35 mouse cellular contexts compared by ENCODE assay signal in genomic region chr11:94695508-94695907, GRCm38 (mm10). TPM values are rescaled to one million over a fixed set of nuclear protein-coding genes. Genes with fewer than 3 reads are reported as not detected.
DNase-seq lines count a peak whose midpoint lies in the region; TF ChIP-seq lines count a peak whose summit lies in the region.
"Had no signal": no experiment of that assay in that cellular context is flagged by ENCODE, and none has a peak within 500 bp of the region (broad histone marks: within the 10 kb centered on the region; RNA-seq: fewer than 3 reads in every experiment).

No protein-coding gene starts in this region.

- WGBS in thymus, adult 2 months = 9% methylated on average over 6 of the region's 6 CpGs

- H3K27me3 ChIP-seq in thymus, adult 2 months (ENCODE audit: control insufficient read depth, insufficient read depth, low read length) = no peaks in the 10 kb centered on the region
- H3K27me3 ChIP-seq: embryonic facial prominence, embryonic 13.5 days; forebrain, embryonic 12.5 days; forebrain, embryonic 15.5 days; heart, embryonic 12.5 days; heart, embryonic 15.5 days; hindbrain, embryonic 13.5 days had no signal

- no peak overlapping the region for H3K4me3 ChIP-seq in thymus, adult 2 months (ENCODE audit: control insufficient read depth, insufficient read depth, low read length)
- H3K4me3 ChIP-seq: embryonic facial prominence, embryonic 10.5 days; embryonic facial prominence, embryonic 13.5 days; erythroblast, embryonic 14.5 days; forebrain, embryonic 12.5 days; forebrain, embryonic 15.5 days; heart, adult 2 months; heart, embryonic 12.5 days; heart, embryonic 15.5 days; hindbrain, embryonic 10.5 days; hindbrain, embryonic 13.5 days had no signal

- no peak for TF ChIP-seq CTCF in thymus, adult 2 months (IDR thresholded peaks at IDR 0.05; ENCODE audit: borderline replicate concordance, control insufficient read depth, extremely low read depth, insufficient read depth, low read length, poor library complexity)

- H3K4me1 ChIP-seq in thymus, adult 2 months (replicated peaks; ENCODE audit: control insufficient read depth, insufficient read depth, low read length) = peaks cover 33% of the 10 kb centered on the region
- H3K4me1 ChIP-seq: forebrain, embryonic 15.5 days had no signal

- no peaks in the 10 kb centered on the region for H3K36me3 ChIP-seq in thymus, adult 2 months (ENCODE audit: control insufficient read depth, insufficient read depth, low read length)
- H3K36me3 ChIP-seq: embryonic facial prominence, embryonic 10.5 days; embryonic facial prominence, embryonic 13.5 days; forebrain, embryonic 12.5 days; forebrain, embryonic 15.5 days; G1E; heart, embryonic 12.5 days; heart, embryonic 15.5 days; hindbrain, embryonic 10.5 days; hindbrain, embryonic 13.5 days had no signal

- DNase-seq in thymus, adult 2 months = no peak
- DNase-seq in thymus, postnatal 4 days = no peak
- peak; percentile 53 for DNase-seq in A20 (ENCODE audit: low read depth, low spot score)
- peak; percentile 30 for DNase-seq in CD4-positive helper T cell, adult 2 months (ENCODE audit: low read depth, low spot score)
- peak; percentile 38 for DNase-seq in induced T-regulatory cell, adult 2 months (ENCODE audit: low read depth)
- DNase-seq in gastrocnemius, adult 8-10 months (ENCODE audit: low spot score in 2 of 2) = no peak
- no peak for DNase-seq in lung, adult 18-20 months
- no peak for DNase-seq in right cerebral cortex, adult 18-20 months
- DNase-seq: adrenal gland, adult 2 months; adrenal gland, postnatal 14 days; cerebellum, adult 11-12 months; cerebellum, adult 8-10 months; cerebellum, postnatal 10 days; cerebellum, postnatal 36 days; embryo, embryonic 11 days; gastrocnemius, postnatal 10 days; gastrocnemius, postnatal 36 days; heart, adult 2 months; heart, postnatal 10 days; heart, postnatal 36 days had no signal

- H3K27ac ChIP-seq in thymus, adult 2 months (ENCODE audit: control insufficient read depth, insufficient read depth, low read length) = peak overlapping the region; percentile 65
- H3K27ac ChIP-seq: embryonic facial prominence, embryonic 10.5 days; embryonic facial prominence, embryonic 13.5 days; forebrain, embryonic 12.5 days; forebrain, embryonic 15.5 days; heart, adult 2 months; heart, embryonic 15.5 days; hindbrain, embryonic 10.5 days; hindbrain, embryonic 13.5 days had no signal

- TF ChIP-seq POLR2A in thymus, adult 2 months (IDR thresholded peaks at IDR 0.05; ENCODE audit: control insufficient read depth, extremely low read depth, insufficient read depth, low read length, poor library complexity) = no peak

RNA-seq across cellular contexts. Expression of gene Gm11541, which starts 8.8 kb away (rescaled TPM):
- not detected in 2 replicates for polyA plus RNA-seq in thymus, adult 2 months (2012; rRNA removed)
- total RNA-seq in gastrocnemius, adult 8-10 months (2022) = not detected
- total RNA-seq: adrenal gland, adult 2 months; adrenal gland, postnatal 14 days; gastrocnemius, postnatal 10 days; gastrocnemius, postnatal 36 days; granulocyte monocyte progenitor cell, adult 5-6 weeks; heart, adult 2 months; heart, postnatal 10 days; heart, postnatal 36 days had no signal
- polyA plus RNA-seq: adrenal gland, adult 2 months; cortical plate, adult 2 months; embryonic facial prominence, embryonic 10.5 days; erythroblast, embryonic 14.5 days; forebrain, embryonic 12.5 days; forebrain, embryonic 15.5 days; G1E; heart, adult 2 months; heart, embryonic 12.5 days; heart, embryonic 15.5 days; hindbrain, embryonic 10.5 days; inflammation-experienced regulatory T-cells, adult 6 months; Patski had no signal

RNA-seq across cellular contexts. Expression of gene Xylt2, which starts 18.2 kb away (rescaled TPM):
- polyA plus RNA-seq in thymus, adult 2 months (2012; rRNA removed) = 81.9 and 95.3 TPM in 2 replicates
- total RNA-seq in gastrocnemius, adult 8-10 months (2022) = 1 to 10 TPM; 2.3 to 4.3 (median 3.7) TPM

RNA-seq across cellular contexts. Expression of gene Eme1, which starts 41.7 kb away (rescaled TPM):
- 8.9 and 12.8 TPM in 2 replicates for polyA plus RNA-seq in thymus, adult 2 months (2012; rRNA removed)
- not detected for total RNA-seq in gastrocnemius, adult 8-10 months (2022)
- total RNA-seq: heart, adult 2 months had no signal

RNA-seq across cellular contexts. Expression of gene Mrpl27, which starts 41.9 kb away (rescaled TPM):
- 33.9 and 34.7 TPM in 2 replicates for polyA plus RNA-seq in thymus, adult 2 months (2012; rRNA removed)
- 10 to 100 TPM; 43.5 to 48.0 (median 45.8) TPM for total RNA-seq in gastrocnemius, adult 8-10 months (2022)

RNA-seq across cellular contexts. Expression of gene Cdc34b, which starts 46.1 kb away (rescaled TPM):
- not detected in 2 replicates for polyA plus RNA-seq in thymus, adult 2 months (2012; rRNA removed)
- total RNA-seq in gastrocnemius, adult 8-10 months (2022) = 1 to 10 TPM in 3 of 4 experiments, under 1 TPM in 1; 0.63 to 1.6 (median 1.1) TPM
- total RNA-seq: adrenal gland, postnatal 14 days; granulocyte monocyte progenitor cell, adult 5-6 weeks had no signal
- polyA plus RNA-seq: embryonic facial prominence, embryonic 13.5 days; forebrain, embryonic 15.5 days; G1E; heart, embryonic 12.5 days; heart, embryonic 15.5 days; hindbrain, embryonic 16.5 days had no signal

Comparison
In these comparisons a context has a peak if more than half of its experiments do, and no peak if none do; other contexts are left out.
1. DNase-seq: peak in A20 (single experiment), CD4-positive helper T cell, adult 2 months (single experiment) and induced T-regulatory cell, adult 2 months (single experiment); none in thymus, adult 2 months (single experiment), thymus, postnatal 4 days (single experiment), gastrocnemius, adult 8-10 months (0 of 2), lung, adult 18-20 months (0 of 2) and right cerebral cortex, adult 18-20 months (single experiment).